ENCODE assay signal across 24 mouse cellular contexts in the genomic region with DNA sequence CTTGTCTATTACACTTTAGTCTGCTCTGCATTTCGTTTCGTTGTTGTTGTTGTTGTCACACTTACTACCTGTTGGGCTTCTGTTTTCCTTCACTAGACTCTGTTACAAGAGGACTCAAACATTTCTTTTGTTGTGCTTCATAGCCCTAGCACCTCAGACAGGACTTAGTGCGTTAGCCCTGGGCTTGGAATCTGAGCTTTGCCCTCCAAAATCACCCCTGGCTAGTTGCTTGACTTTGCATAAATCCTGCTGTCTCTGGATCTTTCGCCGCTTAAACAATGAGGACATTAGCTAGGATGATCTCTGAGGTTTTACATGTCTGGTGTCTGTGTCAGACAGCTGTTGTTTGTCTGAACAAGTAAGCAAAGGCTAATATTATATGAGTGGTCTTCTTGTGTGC. TPM values are rescaled to one million over a fixed set of nuclear protein-coding genes. Genes with fewer than 3 reads are reported as not detected.
DNase-seq lines count a peak whose midpoint lies in the region; ATAC-seq lines count a peak whose summit lies in the region.
"Had no signal": no experiment of that assay in that cellular context is flagged by ENCODE, and none has a peak within 500 bp of the region (broad histone marks: within the 10 kb centered on the region; RNA-seq: fewer than 3 reads in every experiment).

No protein-coding gene starts in this region.

- intact Hi-C loops in left cerebral cortex, postnatal 14 days (cut with DNase I): no loop called here

- H3K9ac ChIP-seq in embryonic facial prominence, embryonic 14.5 days (ENCODE audit: low read depth, low read length): no peak overlapping the region
- H3K9ac ChIP-seq: embryonic facial prominence, embryonic 12.5 days; forebrain, postnatal 0 days; heart, embryonic 12.5 days; hindbrain, embryonic 15.5 days; liver, postnatal 0 days; midbrain, embryonic 12.5 days; neural tube, embryonic 13.5 days had no signal

- H3K4me1 ChIP-seq in embryonic facial prominence, embryonic 14.5 days (ENCODE audit: control insufficient read depth, insufficient read depth, low read length): no peaks in the 10 kb centered on the region
- H3K4me1 ChIP-seq in embryonic facial prominence, embryonic 10.5 days: peaks cover 8% of the 10 kb centered on the region
- H3K4me1 ChIP-seq: embryonic facial prominence, embryonic 12.5 days; hindbrain, embryonic 15.5 days; midbrain, embryonic 12.5 days; neural tube, embryonic 13.5 days had no signal

- no peaks in the 10 kb centered on the region for H3K9me3 ChIP-seq in embryonic facial prominence, embryonic 14.5 days (ENCODE audit: control insufficient read depth, low read length)
- H3K9me3 ChIP-seq in embryonic facial prominence, embryonic 10.5 days: no peaks in the 10 kb centered on the region
- H3K9me3 ChIP-seq: embryonic facial prominence, embryonic 12.5 days; forebrain, embryonic 10.5 days; heart, embryonic 12.5 days; hindbrain, embryonic 15.5 days; midbrain, embryonic 12.5 days; neural tube, embryonic 13.5 days had no signal

- H3K27ac ChIP-seq in embryonic facial prominence, embryonic 14.5 days (replicated peaks; ENCODE audit: low read depth, low read length): peak overlapping the region; percentile 33; the same call in 1 of the 2 replicates
- no peak overlapping the region for H3K27ac ChIP-seq in embryonic facial prominence, embryonic 10.5 days (replicated peaks)
- H3K27ac ChIP-seq: embryonic facial prominence, embryonic 12.5 days; forebrain, embryonic 10.5 days; hindbrain, embryonic 15.5 days; layer of hippocampus, adult 2 months; midbrain, embryonic 12.5 days; neural tube, embryonic 13.5 days had no signal

- peaks cover 25% of the 10 kb centered on the region for H3K36me3 ChIP-seq in embryonic facial prominence, embryonic 14.5 days (ENCODE audit: control insufficient read depth, insufficient read depth, low read length)
- peaks cover 3% of the 10 kb centered on the region; the same call in 1 of the 2 replicates for H3K36me3 ChIP-seq in embryonic facial prominence, embryonic 10.5 days (replicated peaks)
- H3K36me3 ChIP-seq: heart, embryonic 12.5 days; hindbrain, embryonic 15.5 days; midbrain, embryonic 12.5 days; neural tube, embryonic 13.5 days had no signal

- no peak overlapping the region for H3K4me2 ChIP-seq in embryonic facial prominence, embryonic 14.5 days (ENCODE audit: low read depth, low read length)
- H3K4me2 ChIP-seq: embryonic facial prominence, embryonic 12.5 days; heart, embryonic 12.5 days; hindbrain, embryonic 15.5 days; midbrain, embryonic 12.5 days; neural tube, embryonic 13.5 days had no signal

- no peak for DNase-seq in embryonic facial prominence, embryonic 14.5 days (ENCODE audit: low spot score)
- DNase-seq in embryonic facial prominence, embryonic 10.5 days (ENCODE audit: low spot score): no peak
- peak; percentile 13 to 26 for DNase-seq in kidney, adult 8-10 months
- no peak for DNase-seq in kidney, postnatal 4 days
- DNase-seq in kidney, postnatal 14 days: peak; percentile 46
- DNase-seq in yolk sac, embryonic 10.5 days (ENCODE audit: low spot score): peak; percentile 34
- DNase-seq in left cerebral cortex, postnatal 14 days (ENCODE audit: low spot score in 2 of 2): no peak
- no peak for DNase-seq in c-Kit-positive CD71-positive TER-119-positive erythroid progenitor cells, embryonic 14.5 days (ENCODE audit: low spot score)
- DNase-seq: cerebellum, adult 2 months; forebrain, postnatal 0 days; heart, postnatal 14 days; layer of hippocampus, postnatal 36 days; liver; liver, postnatal 0 days; spleen, adult 18-20 months had no signal

- no peak for ATAC-seq in embryonic facial prominence, embryonic 14.5 days (ENCODE audit: low read depth)
- ATAC-seq: CD4-positive, CD25-positive, alpha-beta regulatory T cell, adult 4 months; forebrain, postnatal 0 days; liver, postnatal 0 days had no signal

- WGBS in embryonic facial prominence, embryonic 14.5 days: 81% methylated on average over 5 of the region's 5 CpGs
- WGBS in embryonic facial prominence, embryonic 10.5 days: 86% methylated on average over 5 of the region's 5 CpGs

- no peak overlapping the region for H3K4me3 ChIP-seq in embryonic facial prominence, embryonic 14.5 days (ENCODE audit: low read depth, low read length)
- no peak overlapping the region for H3K4me3 ChIP-seq in embryonic facial prominence, embryonic 10.5 days
- H3K4me3 ChIP-seq: embryonic facial prominence, embryonic 12.5 days; forebrain, embryonic 10.5 days; heart, embryonic 12.5 days; hindbrain, embryonic 15.5 days; layer of hippocampus, adult 2 months; midbrain, embryonic 12.5 days; neural tube, embryonic 13.5 days had no signal

- H3K27me3 ChIP-seq in embryonic facial prominence, embryonic 14.5 days (replicated peaks; ENCODE audit: control insufficient read depth, insufficient read depth, low read length): no peaks in the 10 kb centered on the region
- H3K27me3 ChIP-seq in embryonic facial prominence, embryonic 10.5 days (replicated peaks; ENCODE audit: low read depth, poor library complexity, severe bottlenecking): no peaks in the 10 kb centered on the region
- H3K27me3 ChIP-seq: embryonic facial prominence, embryonic 12.5 days; heart, embryonic 12.5 days; hindbrain, embryonic 15.5 days; midbrain, embryonic 12.5 days; neural tube, embryonic 13.5 days had no signal

RNA-seq across cellular contexts. Expression of a gene that starts 52.4 kb away (rescaled TPM):
- 28.3 and 32.7 TPM in 2 replicates for polyA plus RNA-seq in embryonic facial prominence, embryonic 14.5 days (2014; fragmentation: Nextera tagmentation; extraction: Ambion mirVana)
- polyA plus RNA-seq in embryonic facial prominence, embryonic 10.5 days (2016; fragmentation: Nextera tagmentation; extraction: Ambion mirVana): 29.4 and 34.6 TPM in 2 replicates
- 10 to 100 TPM; 22.1 to 24.3 TPM for total RNA-seq in left cerebral cortex, postnatal 14 days (2021)
- total RNA-seq: MEL had no signal

Comparison
In these comparisons a context has a peak if more than half of its experiments do, and no peak if none do; other contexts are left out.
1. DNase-seq: peak in kidney, adult 8-10 months (2 of 2), kidney, postnatal 14 days (single experiment) and yolk sac, embryonic 10.5 days (single experiment); none in embryonic facial prominence, embryonic 14.5 days (single experiment), embryonic facial prominence, embryonic 10.5 days (single experiment), kidney, postnatal 4 days (0 of 2), left cerebral cortex, postnatal 14 days (0 of 2) and c-Kit-positive CD71-positive TER-119-positive erythroid progenitor cells, embryonic 14.5 days (single experiment).